Mouse (Mus musculus) embryo, embryonic 9.5 days (tissue): ENCODE measurements around the gene Hist2h2aa2.
"Not testable (repeated sequence)": the region's sequence is repeated elsewhere in the genome, so short reads cannot be mapped to it uniquely, and the experiment has no call there.

ENCODE experiments used
- DNase-seq: peaks from one replicate; pipeline ENCODE4 v3.0.0-alpha.2; 2017; ENCODE audit errors: extremely low spot score

Gene Hist2h2aa2

DNA sequence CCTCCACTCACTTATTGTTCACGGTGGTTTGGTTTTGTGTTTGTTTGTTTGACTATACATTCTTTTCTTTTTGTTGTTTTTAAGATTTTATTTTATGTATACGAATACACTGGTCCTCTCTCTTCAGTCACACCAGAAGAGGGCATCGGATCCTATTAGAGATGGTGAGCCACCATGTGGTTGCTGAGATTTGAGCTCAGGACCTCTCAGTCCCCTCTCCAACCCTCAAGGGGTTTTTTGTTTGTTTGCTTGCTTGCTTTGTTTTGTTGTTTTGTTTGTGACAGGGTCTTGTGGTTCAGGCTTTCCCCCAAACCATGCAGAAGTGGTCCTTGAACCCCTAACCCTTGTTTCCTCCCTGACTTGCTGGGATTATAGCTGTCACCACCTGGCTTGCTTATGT lies 21.5 kb upstream of the Hist2h2aa2 start:
- no peak for DNase-seq

DNA sequence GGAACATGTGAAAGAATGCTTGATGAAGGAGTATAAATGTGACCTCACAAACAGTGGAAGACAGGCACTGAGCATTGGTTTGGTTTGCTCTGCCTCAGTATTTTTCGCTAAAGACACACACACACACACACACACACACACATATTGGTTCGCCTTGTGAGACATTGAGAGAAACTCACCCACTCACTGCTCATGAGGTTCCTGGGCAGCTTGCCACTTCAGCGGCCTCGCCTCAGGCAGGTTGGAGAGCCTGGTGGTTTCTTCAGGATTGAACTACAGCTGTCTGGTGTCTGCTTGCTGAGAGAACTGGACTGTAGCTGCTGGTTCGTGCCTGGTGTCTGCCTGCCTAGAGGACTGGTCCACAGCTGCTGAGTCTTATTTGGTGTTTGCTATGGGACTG lies 20.1 kb upstream of the Hist2h2aa2 start:
- DNase-seq, result no peak

DNA sequence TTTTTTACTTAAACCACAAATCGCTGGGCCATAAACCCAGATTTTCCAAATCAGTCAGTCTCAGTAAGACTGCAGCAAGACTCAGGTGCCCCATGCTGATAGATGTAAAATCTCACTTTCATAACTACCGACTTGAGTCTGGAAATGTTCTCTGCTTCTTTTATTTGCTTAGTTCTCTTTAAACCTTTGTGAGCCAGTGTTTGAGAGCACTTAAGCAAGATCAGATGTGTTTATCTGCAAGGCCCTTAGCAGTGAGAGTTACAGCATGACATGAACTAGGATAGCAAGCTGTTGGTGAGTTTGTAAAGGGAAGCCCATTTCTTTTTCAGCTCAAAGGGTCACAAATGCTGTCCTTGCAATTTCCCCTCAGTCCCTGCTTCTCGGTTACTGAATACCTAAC lies 17.1 kb upstream of the Hist2h2aa2 start:
- DNase-seq, result no peak

- no peak for DNase-seq
Observed at GRCm38 (mm10) chr3:96255926-96256593, 16.0 kb upstream of the Hist2h2aa2 start.

GRCm38 (mm10) chr3:96254683-96255355 lies 14.7 kb upstream of the Hist2h2aa2 start:
- DNase-seq, result no peak

GRCm38 (mm10) chr3:96251787-96252186 lies 11.7 kb upstream of the Hist2h2aa2 start:
- DNase-seq, result no peak

DNA sequence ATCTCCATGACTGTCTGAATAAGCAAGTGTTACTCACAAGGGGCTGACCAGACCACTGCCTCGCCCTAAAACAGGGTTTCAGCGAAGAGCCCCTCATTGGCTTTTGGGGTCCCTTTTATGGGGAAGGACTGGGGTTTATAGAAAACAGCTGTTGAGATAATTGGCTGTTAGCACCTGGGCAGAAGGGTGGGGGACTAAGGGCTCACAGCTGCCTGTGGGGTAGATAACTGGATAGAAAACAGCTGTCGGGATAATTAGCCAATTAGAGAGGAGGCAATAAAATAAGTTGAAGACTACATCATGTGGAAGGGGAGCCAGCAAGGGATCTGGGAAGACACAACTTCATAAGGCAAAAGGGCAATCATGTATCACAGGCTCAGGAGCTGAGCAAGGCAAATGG lies 10.8 kb upstream of the Hist2h2aa2 start:
- DNase-seq, result no peak

- DNase-seq, result no peak
Observed at GRCm38 (mm10) chr3:96249034-96249345, 8.9 kb upstream of the Hist2h2aa2 start.

GRCm38 (mm10) chr3:96248141-96249033 lies 8.3 kb upstream of the Hist2h2aa2 start:
- DNase-seq, result peak; percentile 53

DNA sequence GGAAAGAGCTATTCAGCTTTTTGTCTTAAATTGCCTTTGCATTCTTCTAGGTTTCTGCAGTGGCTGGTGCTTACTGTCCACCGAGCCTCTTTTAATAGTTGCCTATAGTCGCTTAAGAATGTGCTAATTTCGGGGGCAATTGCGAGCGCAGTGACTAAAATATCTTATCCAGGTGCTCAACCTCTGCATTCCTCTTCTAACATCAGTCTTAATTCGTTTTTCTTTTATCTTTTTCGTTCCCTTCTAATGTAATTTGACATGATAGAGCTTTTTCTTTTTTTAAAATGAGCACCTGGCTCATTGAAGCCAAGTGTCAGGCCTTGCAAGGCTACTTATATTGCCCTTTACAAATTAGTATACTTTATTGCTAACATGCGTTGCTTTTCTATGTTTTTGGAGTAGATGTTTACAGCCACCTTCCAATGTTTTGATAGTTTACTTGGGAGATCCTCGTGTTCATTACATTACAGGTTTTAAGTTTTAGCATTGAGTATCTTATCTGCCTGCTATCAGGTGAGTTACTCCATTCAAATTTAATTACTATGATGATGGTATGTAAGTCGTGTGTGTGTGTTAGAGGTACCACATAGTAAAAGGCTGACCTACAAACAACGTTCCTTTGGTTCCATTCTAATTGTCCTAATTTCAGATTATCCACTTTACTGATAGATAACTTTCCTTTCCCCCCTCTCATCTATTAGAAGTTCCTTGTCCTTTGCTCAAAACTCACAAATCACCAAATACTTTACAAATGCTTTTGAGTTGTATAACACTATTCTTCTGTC lies 7.5 kb upstream of the Hist2h2aa2 start:
- DNase-seq, result peak; percentile 61

DNA sequence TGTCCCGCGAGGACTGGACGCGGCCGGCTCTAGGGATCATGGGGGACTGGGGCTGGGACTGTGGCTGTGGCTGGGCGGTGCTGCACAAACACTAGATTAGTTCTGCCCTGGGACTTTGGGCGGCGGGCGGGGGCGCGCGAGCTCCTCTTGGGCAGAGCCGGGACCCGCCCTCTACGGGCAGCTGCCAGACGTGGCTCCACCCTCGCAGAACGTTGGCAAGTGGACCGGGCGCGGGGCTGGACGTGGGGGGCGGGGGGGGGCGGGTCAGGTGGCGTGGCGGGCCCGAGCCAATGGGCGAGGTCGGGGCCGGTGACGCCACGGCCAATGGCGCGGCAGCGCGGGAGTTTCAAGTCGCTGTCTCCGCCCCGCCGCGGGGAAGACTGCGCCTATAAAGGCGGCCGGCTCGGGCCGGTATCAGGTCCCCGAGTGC lies 6.4 kb upstream of the Hist2h2aa2 start, which contains the start of gene Hist2h3c1:
Gene Hist2h3c1, plus strand, starts transcription at position 259 of the 430 bp plus-strand sequence.
- DNase-seq, result not testable (repeated sequence)

DNA sequence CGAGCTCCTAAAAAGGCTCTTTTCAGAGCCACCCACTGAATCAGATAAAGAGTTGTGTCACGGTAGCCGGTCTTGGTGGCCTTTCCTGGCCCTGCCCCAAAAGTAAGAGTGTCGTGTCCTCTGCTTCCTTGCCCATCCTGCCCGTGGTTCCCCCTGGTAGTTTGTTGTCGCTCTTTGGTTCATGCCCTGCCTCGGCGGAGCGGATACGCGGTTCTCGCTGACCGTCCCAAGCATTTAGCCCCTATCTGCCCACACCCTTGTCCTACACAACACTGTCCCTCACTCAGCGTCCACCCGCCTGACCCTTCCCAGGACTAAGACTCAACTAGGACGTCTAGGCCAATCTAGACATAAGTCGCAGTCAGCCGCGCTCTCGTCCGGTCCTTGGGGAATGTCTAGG lies 5.9 kb upstream of the Hist2h2aa2 start:
- DNase-seq, result not testable (repeated sequence)

DNA sequence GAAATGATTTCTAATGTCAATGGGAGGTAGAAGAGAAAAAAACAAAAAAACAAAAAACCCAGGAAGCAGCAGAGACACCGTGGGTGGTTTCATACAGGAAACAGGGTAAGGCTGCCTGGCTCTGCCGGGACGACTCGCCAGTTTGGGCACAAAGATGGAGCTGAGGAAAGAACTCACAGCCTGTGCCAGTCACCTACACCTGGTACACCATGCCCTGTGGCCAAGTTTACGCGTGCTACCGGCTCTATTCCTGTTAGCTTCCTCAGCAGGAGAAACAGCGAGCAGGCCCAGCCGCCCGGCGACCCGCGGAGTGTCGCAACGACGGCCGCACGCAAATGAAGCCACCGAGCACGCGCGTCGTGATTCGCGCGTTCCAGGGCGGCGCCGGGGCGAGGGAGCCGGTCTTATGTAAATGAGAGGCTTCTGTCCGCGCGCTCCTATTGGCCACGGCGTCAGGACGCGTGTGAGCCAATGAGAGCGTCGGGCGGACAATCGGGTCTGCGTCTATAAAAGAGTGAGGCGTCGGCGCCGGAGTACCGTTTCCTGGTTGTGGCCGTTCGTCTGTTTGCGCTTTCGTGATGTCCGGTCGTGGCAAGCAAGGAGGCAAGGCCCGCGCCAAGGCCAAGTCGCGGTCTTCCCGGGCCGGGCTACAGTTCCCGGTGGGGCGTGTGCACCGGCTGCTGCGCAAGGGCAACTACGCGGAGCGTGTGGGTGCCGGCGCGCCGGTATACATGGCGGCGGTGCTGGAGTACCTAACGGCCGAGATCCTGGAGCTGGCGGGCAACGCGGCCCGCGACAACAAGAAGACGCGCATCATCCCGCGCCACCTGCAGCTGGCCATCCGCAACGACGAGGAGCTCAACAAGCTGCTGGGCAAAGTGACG lies 5.2 kb upstream of the Hist2h2aa2 start, which contains the start of gene Hist2h2aa1:
Gene Hist2h2aa1, plus strand, starts transcription at position 495 of the 884 bp plus-strand sequence.
- peak; percentile 85 for DNase-seq

GRCm38 (mm10) chr3:96243921-96244572 lies 4.0 kb upstream of the Hist2h2aa2 start:
- no peak for DNase-seq

DNA sequence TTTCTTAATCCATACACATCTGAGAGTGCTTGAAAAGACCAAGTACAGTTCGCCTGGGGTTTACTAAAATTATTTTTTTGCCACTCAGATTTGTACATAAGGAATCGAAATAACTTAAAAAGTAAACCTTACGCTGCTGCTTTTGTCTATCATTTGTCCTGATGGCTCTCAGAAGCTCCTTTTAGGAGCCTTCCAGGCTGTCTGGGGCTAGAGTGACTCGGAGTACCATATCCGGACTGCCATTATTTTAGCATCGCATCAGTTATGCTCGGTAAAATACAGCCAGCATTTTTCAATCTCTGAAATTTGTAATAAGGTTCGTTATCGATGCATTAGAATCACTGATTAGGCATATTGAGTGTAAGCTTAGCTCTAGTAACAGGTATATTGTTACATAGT lies 722 bp upstream of the Hist2h2aa2 start:
- no peak for DNase-seq

- not testable (repeated sequence) for DNase-seq
Observed at GRCm38 (mm10) chr3:96238954-96239793, 902 bp downstream of the Hist2h2aa2 start, which contains the start of gene Hist2h3c2. Gene Hist2h3c2, minus strand, starts transcription at chr3:96239127.

GRCm38 (mm10) chr3:96237904-96238511 lies 2.1 kb downstream of the Hist2h2aa2 start:
- DNase-seq, result no peak

GRCm38 (mm10) chr3:96237335-96237903 lies 2.7 kb downstream of the Hist2h2aa2 start:
- peak; percentile 75 for DNase-seq
